Mouse (Mus musculus) stomach, postnatal 0 days (tissue): Measurements from ENCODE around the gene Ppm1m. TPM values are rescaled to one million over a fixed set of nuclear protein-coding genes. Genes with fewer than 3 reads are reported as not detected.

Source experiments
- ATAC-seq: fragments of 200-750 bp; cut with Nextera tagmentation; 2 replicates; pipeline ENCODE4 v1.8.0; 2017; ENCODE audit not compliant: low FRiP score, low TSS enrichment
- DNase-seq: peaks from one replicate; pipeline ENCODE4 v3.0.0-alpha.2; 2016; ENCODE audit warnings: low spot score
- H3K27ac ChIP-seq: fragments of 300-500 bp; sonication (generic); replicated peaks from 2 replicates; pipeline ENCODE4 v1.5.1; 2014; ENCODE audit warnings: mild to moderate bottlenecking, control low read depth
- H3K27me3 ChIP-seq: fragments of 300-500 bp; sonication (generic); 2 replicates; pipeline ENCODE4 v1.6.1; 2014; ENCODE audit warnings: low read length; ENCODE audit not compliant: control insufficient read depth, insufficient read depth
- H3K36me3 ChIP-seq: fragments of 300-500 bp; sonication (generic); 2 replicates; pipeline ENCODE4 v1.6.1; 2014; ENCODE audit warnings: low read length, mixed read lengths; ENCODE audit not compliant: control insufficient read depth, insufficient read depth
- H3K4me1 ChIP-seq: fragments of 300-500 bp; sonication (generic); replicated peaks from 2 replicates; pipeline ENCODE4 v1.6.1; 2014; ENCODE audit warnings: antibody characterized with exemption; ENCODE audit not compliant: control insufficient read depth, insufficient read depth
- H3K4me2 ChIP-seq: fragments of 300-500 bp; sonication (generic); replicated peaks from 2 replicates; pipeline ENCODE4 v1.6.1; 2014; ENCODE audit warnings: low read depth, mild to moderate bottlenecking, control low read depth, moderate library complexity
- H3K4me3 ChIP-seq: fragments of 300-500 bp; sonication (generic); 2 replicates; pipeline ENCODE4 v1.5.1; 2014; ENCODE audit warnings: low read depth, low read length, control low read depth
- H3K9ac ChIP-seq: fragments of 300-500 bp; sonication (generic); 2 replicates; pipeline ENCODE4 v1.6.1; 2014; ENCODE audit warnings: mild to moderate bottlenecking, low read length, control low read depth, mixed read lengths
- H3K9me3 ChIP-seq: fragments of 300-500 bp; sonication (generic); 2 replicates; pipeline ENCODE4 v1.6.1; 2016; ENCODE audit warnings: low read length; ENCODE audit not compliant: control insufficient read depth
- CTCF ChIP-seq: IDR thresholded peaks from 2 replicates; pipeline ENCODE4 v1.5.1; 2016; ENCODE audit warnings: antibody characterized with exemption, low read depth, mild to moderate bottlenecking, moderate library complexity
- EP300 ChIP-seq: optimal IDR thresholded peaks from 2 replicates; pipeline ENCODE3; 2016; ENCODE audit warnings: antibody characterized with exemption
- WGBS: fragments of 180-500 bp; shearing (Covaris S2); extraction: QIAGEN DNeasy Blood & Tissue Kit; methylation state at CpG from one replicate; pipeline ENCODE4 v1.1.7; 2014; 5-methylcytosine and 5-hydroxymethylcytosine counted together
- polyA plus RNA-seq: library from polyadenylated mRNA; unstranded; fragments of >200 nt; fragmentation: Nextera tagmentation; extraction: Ambion mirVana; gene quantifications from 2 replicates; pipeline ENCODE4 v1.2.1, GENCODE M21; 2015

The Ppm1m gene
- polyA plus RNA-seq, 1 experiment from 2014 or later: 15.2 TPM

DNA sequence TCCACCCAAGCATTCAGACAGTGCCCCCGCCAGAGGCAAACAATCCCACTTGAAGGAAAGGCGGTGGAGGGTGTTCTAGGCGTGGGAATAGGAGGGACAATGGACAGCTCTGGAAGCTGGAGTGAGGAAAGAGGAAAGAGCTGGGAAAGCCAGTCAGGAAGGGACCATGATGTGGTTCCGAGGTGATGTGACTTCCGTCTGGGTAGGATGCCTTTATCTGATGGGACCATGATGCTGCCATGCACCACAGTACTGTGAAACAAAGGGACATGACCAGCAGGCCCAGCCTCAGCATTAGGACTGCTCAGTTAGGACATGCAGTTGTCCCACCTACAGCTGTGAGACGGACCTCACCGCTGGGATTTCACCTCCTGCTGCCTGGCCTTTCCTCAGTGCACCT is 31.7 kb upstream of the Ppm1m start:
- Histone ChIP-seq H3K27ac (no peak overlapping the region), H3K4me2 (no peak overlapping the region), H3K4me3 (no peak overlapping the region), H3K27me3 (no peaks in the 10 kb centered on the region), H3K4me1 (0 out of 2 replicates have a peak, but pooled peaks cover under 1% of the 10 kb centered on the region), H3K36me3 (peaks cover 25% of the 10 kb centered on the region), H3K9ac (no peak overlapping the region), H3K9me3 (no peaks in the 10 kb centered on the region)
- DNase-seq (no peak), ATAC-seq (no peak)
- TF ChIP-seq CTCF (no peak), EP300 (no peak)
- WGBS: 70% methylated on average over 7 of the region's 7 CpGs

DNA sequence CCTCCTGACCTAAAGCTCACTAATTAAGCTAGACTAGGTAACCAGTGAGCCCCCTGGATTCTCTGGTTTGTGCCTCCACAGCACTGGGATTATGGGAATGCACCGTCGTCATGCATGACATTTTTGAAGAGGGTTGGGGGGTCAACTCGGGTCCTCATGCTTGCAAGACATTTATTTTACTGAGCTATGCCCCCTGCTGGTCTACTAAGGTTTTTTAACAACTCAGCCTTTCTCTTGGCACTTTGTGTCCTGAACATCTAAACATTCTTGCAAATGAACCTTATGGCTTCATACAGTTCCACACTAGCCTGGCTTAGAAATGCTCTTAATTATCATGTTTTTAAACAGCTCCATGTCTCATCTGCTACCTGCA is 31.2 kb upstream of the Ppm1m start:
- Histone ChIP-seq H3K27ac (no peak overlapping the region), H3K4me3 (no peak overlapping the region), H3K36me3 (peaks cover 21% of the 10 kb centered on the region), H3K27me3 (no peaks in the 10 kb centered on the region), H3K9me3 (no peaks in the 10 kb centered on the region), H3K4me1 (0 out of 2 replicates have a peak, but pooled peaks cover 4% of the 10 kb centered on the region), H3K9ac (no peak overlapping the region), H3K4me2 (no peak overlapping the region)
- WGBS: 56% methylated on average over 3 of the region's 3 CpGs
- ATAC-seq: no peak
- DNase-seq: no peak
- TF ChIP-seq EP300: no peak
- peak; percentile 54 for TF ChIP-seq CTCF

DNA sequence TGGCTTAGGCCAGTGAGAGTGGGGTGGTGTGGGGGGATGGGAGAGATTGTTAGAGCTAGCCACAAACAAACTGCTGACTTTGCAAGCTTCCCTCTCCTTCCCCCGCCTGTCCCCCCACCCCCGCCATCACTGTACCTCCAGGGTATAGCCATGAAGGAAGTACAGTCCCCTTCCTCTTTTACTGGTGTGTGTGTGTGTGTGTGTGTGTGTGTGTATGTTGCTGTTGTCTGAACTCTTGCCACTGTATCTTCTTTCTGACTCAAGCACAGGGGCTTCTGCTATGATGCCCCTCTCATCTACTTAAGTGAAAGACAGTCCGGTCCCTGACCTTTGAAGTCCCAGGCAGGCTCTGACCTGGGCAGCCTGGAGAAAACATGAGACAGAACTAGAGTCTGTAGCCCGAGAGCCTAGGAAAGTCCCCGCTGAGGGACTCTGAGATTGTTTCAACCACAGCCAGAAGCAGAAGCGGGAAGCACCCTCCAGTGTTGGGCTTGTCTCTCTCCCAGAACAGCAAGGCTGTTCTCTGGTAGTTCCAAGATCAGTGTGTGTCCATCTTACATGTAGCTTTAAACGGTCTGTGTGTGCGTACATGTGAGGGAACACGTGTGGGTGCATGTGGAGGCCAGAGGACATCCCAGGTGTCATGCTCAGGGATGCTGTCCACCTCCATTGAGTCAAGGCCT is 30.6 kb upstream of the Ppm1m start:
- 78% methylated on average over 8 of the region's 9 CpGs for WGBS
- Histone ChIP-seq H3K27ac (no peak overlapping the region), H3K36me3 (peaks cover 17% of the 10 kb centered on the region), H3K9me3 (no peaks in the 10 kb centered on the region), H3K4me1 (0 out of 2 replicates have a peak, but pooled peaks cover 4% of the 10 kb centered on the region), H3K27me3 (no peaks in the 10 kb centered on the region), H3K9ac (no peak overlapping the region), H3K4me3 (no peak overlapping the region), H3K4me2 (no peak overlapping the region)
- TF ChIP-seq CTCF (no peak), EP300 (no peak)
- DNase-seq (no peak), ATAC-seq (no peak)

DNA sequence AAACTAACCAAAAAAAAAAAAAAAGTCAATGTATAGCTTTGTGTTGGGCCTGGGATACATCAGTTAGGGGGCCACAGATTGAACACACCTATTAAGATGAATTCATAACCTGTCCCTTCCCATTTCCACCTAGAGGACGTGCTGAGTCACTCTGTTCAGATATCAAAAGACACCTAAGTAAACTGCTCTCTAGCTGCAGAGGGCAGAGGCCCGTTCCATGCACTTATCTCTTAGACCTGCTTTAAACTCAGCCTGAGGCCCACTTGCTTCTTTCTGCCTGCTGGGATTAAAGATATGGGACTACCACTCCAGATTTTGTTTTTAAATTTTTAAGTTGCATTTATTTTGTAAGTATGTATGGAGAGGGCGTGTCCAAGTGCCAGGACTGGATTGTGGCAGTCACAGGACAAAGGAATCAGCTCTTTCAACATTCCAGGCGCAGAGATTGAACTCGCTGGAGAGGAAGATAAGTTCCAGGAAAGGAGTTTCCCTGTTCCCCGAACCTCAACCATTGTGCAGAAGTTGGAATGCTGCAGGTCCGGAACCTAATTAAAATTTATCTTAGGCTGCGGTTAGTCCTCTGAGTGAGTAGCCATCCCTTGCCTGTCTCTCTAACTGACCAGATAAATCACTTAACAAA is 28.4 kb upstream of the Ppm1m start:
- no peak overlapping the region for H3K9ac ChIP-seq
- H3K4me2 ChIP-seq: no peak overlapping the region
- TF ChIP-seq CTCF (no peak), EP300 (peak; percentile 88)
- H3K36me3 ChIP-seq: no peaks in the 10 kb centered on the region; the same call in 1 of the 2 replicates
- H3K27me3 ChIP-seq: no peaks in the 10 kb centered on the region
- ATAC-seq (peak; percentile 47; the same call in 1 of the 2 replicates), DNase-seq (peak; percentile 41)
- 54% methylated on average over 8 of the region's 8 CpGs for WGBS
- 0 out of 2 replicates have a peak, but pooled peaks cover 4% of the 10 kb centered on the region for H3K4me1 ChIP-seq
- no peaks in the 10 kb centered on the region for H3K9me3 ChIP-seq
- H3K4me3 ChIP-seq: no peak overlapping the region
- H3K27ac ChIP-seq: peak overlapping the region; percentile 36; the same call in 1 of the 2 replicates

DNA sequence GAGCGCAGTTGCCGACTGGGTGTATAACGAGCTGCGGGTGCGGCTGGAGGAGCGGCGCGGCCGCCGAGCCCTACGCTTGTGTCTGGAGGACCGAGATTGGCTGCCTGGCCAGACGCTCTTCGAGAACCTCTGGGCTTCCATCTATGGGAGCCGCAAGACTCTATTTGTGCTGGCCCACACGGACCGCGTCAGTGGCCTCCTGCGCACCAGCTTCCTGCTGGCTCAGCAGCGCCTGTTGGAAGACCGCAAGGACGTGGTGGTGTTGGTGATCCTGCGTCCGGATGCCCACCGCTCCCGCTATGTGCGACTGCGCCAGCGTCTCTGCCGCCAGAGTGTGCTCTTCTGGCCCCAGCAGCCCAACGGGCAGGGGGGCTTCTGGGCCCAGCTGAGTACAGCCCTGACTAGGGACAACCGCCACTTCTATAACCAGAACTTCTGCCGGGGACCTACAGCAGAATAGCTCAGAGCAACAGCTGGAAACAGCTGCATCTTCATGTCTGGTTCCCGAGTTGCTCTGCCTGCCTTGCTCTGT is 26.7 kb upstream of the Ppm1m start:
- H3K4me1 ChIP-seq: 0 out of 2 replicates have a peak, but pooled peaks cover 4% of the 10 kb centered on the region
- peak overlapping the region; percentile 59 for H3K4me2 ChIP-seq
- WGBS: 4% methylated on average over 34 of the region's 34 CpGs
- ATAC-seq (peak; percentile 36), DNase-seq (peak; percentile 51)
- peak overlapping the region; percentile 52 for H3K9ac ChIP-seq
- peak overlapping the region; percentile 29 for H3K4me3 ChIP-seq
- no peaks in the 10 kb centered on the region for H3K27me3 ChIP-seq
- no peaks in the 10 kb centered on the region for H3K36me3 ChIP-seq
- TF ChIP-seq CTCF: peak; percentile 66
- TF ChIP-seq EP300: no peak
- H3K9me3 ChIP-seq: no peaks in the 10 kb centered on the region
- H3K27ac ChIP-seq: peak overlapping the region; percentile 70
